Mouse (Mus musculus) heart, embryonic 15.5 days (tissue): ENCODE results near the gene Pou4f1. TPM values are rescaled to one million over a fixed set of nuclear protein-coding genes. Genes with fewer than 3 reads are reported as not detected.

ENCODE experiments used
- ATAC-seq: fragments of 200-750 bp; cut with Nextera tagmentation; replicated peaks from 2 replicates; pipeline ENCODE4 v1.8.0; 2017; ENCODE audit warnings: low read depth, moderate TSS enrichment; ENCODE audit not compliant: insufficient number of reproducible peaks, insufficient read depth, low FRiP score
- H3K27ac ChIP-seq: fragments of 300-500 bp; sonication (generic); 2 replicates; pipeline ENCODE4 v1.5.1; 2015; ENCODE audit warnings: mild to moderate bottlenecking, inconsistent platforms
- H3K27me3 ChIP-seq: fragments of 300-500 bp; sonication (generic); 2 replicates; pipeline ENCODE4 v1.6.1; 2015; ENCODE audit warnings: inconsistent platforms
- H3K36me3 ChIP-seq: fragments of 300-500 bp; sonication (generic); 2 replicates; pipeline ENCODE4 v1.6.1; 2015; ENCODE audit warnings: mild to moderate bottlenecking, inconsistent platforms
- H3K4me1 ChIP-seq: fragments of 300-500 bp; sonication (generic); replicated peaks from 2 replicates; pipeline ENCODE4 v1.6.1; 2015; ENCODE audit warnings: inconsistent platforms
- H3K4me2 ChIP-seq: fragments of 300-500 bp; sonication (generic); 2 replicates; pipeline ENCODE4 v1.6.1; 2015; ENCODE audit warnings: inconsistent platforms, mild to moderate bottlenecking, moderate library complexity
- H3K4me3 ChIP-seq: fragments of 300-500 bp; sonication (generic); 2 replicates; pipeline ENCODE4 v1.5.1; 2015; ENCODE audit warnings: mild to moderate bottlenecking, inconsistent platforms
- H3K9ac ChIP-seq: fragments of 300-500 bp; sonication (generic); 2 replicates; pipeline ENCODE4 v1.6.1; 2015; ENCODE audit warnings: mild to moderate bottlenecking, inconsistent platforms
- H3K9me3 ChIP-seq: fragments of 300-500 bp; sonication (generic); replicated peaks from 2 replicates; pipeline ENCODE4 v1.6.1; 2016; ENCODE audit warnings: inconsistent platforms
- WGBS: fragments of 180-500 bp; shearing (Covaris S2); methylation state at CpG from one replicate; pipeline ENCODE4 v1.1.7; 2015; ENCODE audit warnings: mixed read lengths; 5-methylcytosine and 5-hydroxymethylcytosine counted together
- polyA plus RNA-seq: library from polyadenylated mRNA; unstranded; fragments of >200 nt; fragmentation: Nextera tagmentation; extraction: Ambion mirVana; gene quantifications from 2 replicates; pipeline ENCODE4 v1.2.1, GENCODE M21; 2015

Gene Pou4f1
- polyA plus RNA-seq, 1 experiment from 2014 or later: 0.16 TPM

DNA sequence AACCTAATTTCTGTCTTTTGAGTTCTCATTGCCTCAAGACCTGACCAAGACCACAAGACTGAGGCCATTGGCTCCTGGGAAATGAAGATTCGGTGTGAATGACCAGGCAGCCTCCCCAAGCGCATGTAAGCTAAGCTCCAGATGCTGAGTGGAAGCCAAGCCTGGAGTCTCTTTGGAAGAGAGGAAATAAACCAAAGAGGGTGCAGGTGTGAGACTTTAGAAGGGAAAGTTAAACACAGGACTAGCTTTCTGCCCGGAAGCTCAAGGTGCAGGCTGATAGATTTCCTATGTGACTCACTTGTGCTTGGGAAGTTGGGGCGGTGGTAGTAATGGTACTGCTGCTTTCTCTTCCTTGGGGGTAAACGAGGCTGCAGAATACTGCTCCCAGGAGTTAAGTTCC lies 3.0 kb downstream of the Pou4f1 start:
- H3K27me3 ChIP-seq: peaks cover 95% of the 10 kb centered on the region
- H3K4me3 ChIP-seq: no peak overlapping the region
- peaks cover 37% of the 10 kb centered on the region for H3K4me1 ChIP-seq
- H3K9me3 ChIP-seq: no peaks in the 10 kb centered on the region
- H3K9ac ChIP-seq: no peak overlapping the region
- H3K27ac ChIP-seq: no peak overlapping the region
- ATAC-seq: no peak
- WGBS: 3% methylated on average over 5 of the region's 5 CpGs
- H3K36me3 ChIP-seq: no peaks in the 10 kb centered on the region
- H3K4me2 ChIP-seq: no peak overlapping the region

DNA sequence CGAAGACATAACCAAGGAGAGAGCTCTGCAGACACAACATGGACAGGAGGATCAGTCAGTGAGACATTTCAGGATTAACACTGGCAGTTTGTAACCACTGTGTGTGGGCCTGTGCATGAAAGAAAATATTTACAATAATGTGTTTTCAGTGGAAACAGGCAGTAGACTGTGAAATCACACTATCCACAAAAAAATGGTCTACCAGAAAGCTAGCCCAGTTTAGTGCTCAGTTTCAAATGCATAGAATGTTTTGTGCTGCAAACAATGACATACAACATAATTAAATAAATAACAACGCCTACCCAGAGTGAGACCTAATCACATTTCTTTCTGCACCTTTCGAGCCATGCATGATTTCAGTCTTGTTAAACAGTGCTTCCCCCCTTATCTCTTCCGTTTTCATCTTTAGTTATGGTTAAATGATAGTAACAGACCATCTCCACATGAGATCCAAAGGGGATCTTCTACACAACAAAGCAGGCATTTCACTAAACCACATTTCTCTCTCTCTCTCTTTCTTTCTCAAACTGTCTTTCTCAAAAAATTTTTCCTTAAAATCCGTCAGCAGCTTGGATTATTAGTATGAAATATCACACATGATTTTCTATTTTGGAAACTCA lies 4.1 kb downstream of the Pou4f1 start:
- no peak overlapping the region for H3K27ac ChIP-seq
- no peak overlapping the region for H3K9ac ChIP-seq
- peaks cover 37% of the 10 kb centered on the region for H3K4me1 ChIP-seq
- H3K36me3 ChIP-seq: no peaks in the 10 kb centered on the region
- no peak overlapping the region for H3K4me3 ChIP-seq
- H3K4me2 ChIP-seq: no peak overlapping the region
- ATAC-seq: no peak
- H3K27me3 ChIP-seq: peaks cover 95% of the 10 kb centered on the region
- H3K9me3 ChIP-seq: no peaks in the 10 kb centered on the region
- 7% methylated on average over 5 of the region's 5 CpGs for WGBS

DNA sequence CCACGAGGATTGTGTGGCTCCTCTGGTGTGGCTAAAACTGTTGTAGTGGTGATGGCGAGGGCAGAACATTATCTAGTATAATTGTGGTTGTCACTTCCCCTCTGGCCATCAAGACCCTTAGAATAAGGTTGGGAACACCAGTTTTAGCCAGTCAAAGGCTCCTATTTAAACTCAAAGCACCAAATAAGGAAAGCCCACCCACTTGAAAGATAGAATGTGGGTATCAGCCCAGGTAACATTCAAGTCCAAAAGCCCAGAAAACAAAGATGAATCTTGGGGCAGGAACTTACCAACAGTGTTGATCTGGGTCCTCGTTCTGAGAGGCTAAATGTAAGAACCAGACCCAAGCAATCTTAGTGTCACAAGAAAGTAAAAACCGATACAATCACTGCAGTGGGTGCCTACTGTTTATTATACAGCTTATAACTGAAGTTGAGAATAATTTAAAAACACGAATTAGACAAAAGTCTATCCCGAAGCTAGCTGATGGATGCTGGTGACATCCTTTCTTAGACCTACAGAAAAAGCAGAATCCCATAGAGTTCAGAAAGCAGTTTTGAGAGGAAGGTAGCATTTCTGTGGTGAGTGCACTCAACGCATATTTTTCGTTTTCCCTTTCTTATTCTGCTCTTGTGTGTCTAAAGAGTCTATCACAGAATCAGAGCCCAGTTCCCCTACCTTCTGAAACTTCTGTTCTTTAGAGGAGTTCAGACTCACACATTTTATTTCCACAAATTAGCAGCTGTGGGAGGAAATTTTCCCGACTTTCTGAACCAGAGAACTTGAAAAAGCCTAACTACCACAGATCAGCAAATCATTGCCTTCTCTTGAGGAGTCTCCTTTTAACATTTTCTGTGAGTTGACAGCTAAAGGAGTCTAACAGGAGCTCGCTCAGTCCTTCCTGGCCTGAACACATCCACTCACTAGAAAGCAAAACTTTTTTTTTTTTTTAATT lies 6.2 kb downstream of the Pou4f1 start:
- Histone ChIP-seq H3K36me3 (no peaks in the 10 kb centered on the region), H3K4me1 (peaks cover 20% of the 10 kb centered on the region), H3K9me3 (no peaks in the 10 kb centered on the region), H3K4me2 (no peak overlapping the region), H3K27me3 (peaks cover 93% of the 10 kb centered on the region), H3K27ac (no peak overlapping the region), H3K4me3 (no peak overlapping the region), H3K9ac (no peak overlapping the region)
- 3% methylated on average over 10 of the region's 10 CpGs for WGBS
- ATAC-seq: no peak

DNA sequence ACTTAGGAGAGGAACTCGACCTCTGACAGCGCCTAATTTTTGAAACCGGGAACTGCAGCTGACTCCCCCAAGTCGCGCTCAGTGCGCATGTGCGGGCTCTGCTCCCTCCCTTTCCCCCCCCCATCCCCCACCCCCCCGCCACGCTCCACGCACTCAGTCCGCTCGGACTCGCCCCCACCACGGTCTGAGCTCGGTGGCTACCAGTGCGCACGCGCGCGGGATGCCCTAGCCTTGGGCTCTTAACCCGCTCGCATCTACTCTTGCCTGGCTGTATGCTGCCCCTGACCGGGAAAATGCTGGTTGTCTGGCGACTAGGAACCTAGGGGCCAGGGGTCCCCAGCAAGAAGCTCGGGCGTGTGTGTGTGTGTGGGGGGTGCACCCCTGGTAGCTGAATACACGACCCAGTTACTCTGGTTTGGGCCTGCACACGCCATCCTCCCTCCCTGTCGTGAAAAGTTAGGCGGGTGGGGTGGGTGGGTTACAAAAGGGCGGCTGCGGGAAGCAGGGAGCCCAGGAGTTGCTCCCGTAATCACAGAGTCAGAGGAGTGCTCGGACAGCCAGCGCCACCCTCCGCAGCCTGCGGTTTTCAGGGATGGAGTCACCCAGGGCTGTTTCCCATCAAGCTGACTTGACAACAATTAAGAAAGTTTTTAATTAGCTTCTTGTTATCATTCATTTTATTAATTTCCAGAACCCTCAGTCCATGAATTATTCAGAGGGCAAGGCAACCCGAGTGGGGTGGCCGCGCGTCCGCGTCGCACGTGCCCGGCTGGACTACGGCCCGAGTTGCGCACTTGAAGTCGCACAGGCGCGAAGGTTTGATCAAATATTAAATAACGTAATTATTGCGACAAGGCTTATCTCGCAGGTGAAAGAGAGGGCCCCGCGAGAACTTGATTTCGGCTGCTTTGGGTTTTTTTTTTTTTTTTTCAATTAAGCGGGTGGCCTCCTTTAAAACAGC lies 7.2 kb downstream of the Pou4f1 start:
- WGBS: 2% methylated on average over 59 of the region's 59 CpGs
- no peak overlapping the region for H3K9ac ChIP-seq
- peaks cover 86% of the 10 kb centered on the region for H3K27me3 ChIP-seq
- H3K4me3 ChIP-seq: peak overlapping the region; percentile 26
- peak overlapping the region; percentile 42 for H3K4me2 ChIP-seq
- ATAC-seq: peak; percentile 43; the same call in 1 of the 2 replicates
- H3K36me3 ChIP-seq: no peaks in the 10 kb centered on the region
- no peaks in the 10 kb centered on the region for H3K9me3 ChIP-seq
- H3K27ac ChIP-seq: no peak overlapping the region
- peaks cover 10% of the 10 kb centered on the region for H3K4me1 ChIP-seq

DNA sequence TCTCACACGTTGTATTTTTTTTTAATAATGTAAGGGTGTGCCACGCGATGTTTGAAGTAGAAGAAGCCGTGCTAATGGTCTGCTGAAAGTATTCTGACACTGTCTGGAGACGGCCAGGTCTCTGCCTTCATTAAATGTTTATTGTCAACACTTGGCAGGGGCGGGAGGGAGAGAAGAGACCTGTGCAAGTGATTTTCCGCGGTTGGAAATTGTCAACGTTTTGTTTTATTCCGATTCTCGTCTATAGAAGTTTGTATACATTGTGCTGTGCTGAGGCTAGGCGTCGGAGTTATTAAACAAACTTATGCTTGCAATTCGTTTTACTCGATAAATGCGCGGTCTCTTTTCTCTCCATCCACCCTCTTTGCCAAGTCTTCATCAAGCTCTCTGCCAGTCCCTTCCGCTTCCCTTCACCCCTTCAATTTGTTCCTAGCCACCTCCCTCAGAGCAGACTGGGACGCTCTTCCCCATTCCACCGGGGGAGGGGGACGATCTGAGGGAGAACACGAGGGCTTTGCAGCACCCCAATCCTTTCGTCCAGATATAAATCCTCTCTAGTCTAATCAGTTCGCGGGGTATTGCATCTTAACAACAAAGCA lies 8.2 kb downstream of the Pou4f1 start:
- Histone ChIP-seq H3K36me3 (no peaks in the 10 kb centered on the region), H3K9me3 (no peaks in the 10 kb centered on the region), H3K4me1 (peaks cover 9% of the 10 kb centered on the region), H3K27me3 (peaks cover 83% of the 10 kb centered on the region), H3K27ac (no peak overlapping the region), H3K4me2 (no peak overlapping the region), H3K4me3 (no peak overlapping the region), H3K9ac (no peak overlapping the region)
- under 1% methylated on average over 25 of the region's 25 CpGs for WGBS
- ATAC-seq: no peak

DNA sequence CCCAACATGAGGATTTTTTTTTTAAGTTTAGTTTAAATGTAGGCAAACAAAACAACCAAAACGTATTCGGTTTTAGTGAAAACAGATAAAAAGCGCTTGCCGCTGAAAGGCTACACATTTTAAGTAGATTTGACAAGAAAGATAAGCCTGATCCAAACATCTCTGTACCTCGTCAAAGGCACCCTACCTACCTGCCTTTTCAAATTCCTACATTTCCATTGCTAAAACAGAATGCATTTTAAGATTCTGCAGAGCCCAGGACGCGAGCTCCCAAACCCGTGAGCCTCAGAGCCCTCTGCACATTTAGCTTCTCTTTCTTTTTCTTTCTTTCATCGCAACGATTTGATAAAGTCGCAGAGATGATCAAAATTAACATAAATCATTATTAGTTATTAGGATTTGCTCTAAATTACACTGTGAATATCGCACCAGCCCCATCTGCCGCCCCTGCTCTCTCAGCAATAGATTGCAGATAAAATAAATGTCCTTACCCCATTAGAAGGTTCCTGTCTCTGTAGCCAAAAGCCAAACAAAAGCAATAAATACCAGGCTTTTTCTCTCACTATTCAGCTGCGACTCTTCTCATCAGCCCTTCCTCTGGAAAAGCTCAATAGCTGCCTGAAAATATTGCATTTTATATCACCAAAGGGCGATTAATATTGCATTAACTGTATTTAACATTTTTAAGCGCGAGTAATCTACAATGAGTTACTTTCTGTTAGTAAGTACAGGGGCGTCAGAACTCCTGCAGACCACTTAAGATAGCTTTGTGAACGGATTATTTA lies 8.9 kb downstream of the Pou4f1 start:
- Histone ChIP-seq H3K9me3 (no peaks in the 10 kb centered on the region), H3K4me3 (no peak overlapping the region), H3K27ac (no peak overlapping the region), H3K9ac (no peak overlapping the region), H3K4me2 (no peak overlapping the region), H3K36me3 (no peaks in the 10 kb centered on the region), H3K4me1 (peaks cover 9% of the 10 kb centered on the region), H3K27me3 (peaks cover 82% of the 10 kb centered on the region)
- WGBS: 1% methylated on average over 19 of the region's 19 CpGs
- no peak for ATAC-seq

DNA sequence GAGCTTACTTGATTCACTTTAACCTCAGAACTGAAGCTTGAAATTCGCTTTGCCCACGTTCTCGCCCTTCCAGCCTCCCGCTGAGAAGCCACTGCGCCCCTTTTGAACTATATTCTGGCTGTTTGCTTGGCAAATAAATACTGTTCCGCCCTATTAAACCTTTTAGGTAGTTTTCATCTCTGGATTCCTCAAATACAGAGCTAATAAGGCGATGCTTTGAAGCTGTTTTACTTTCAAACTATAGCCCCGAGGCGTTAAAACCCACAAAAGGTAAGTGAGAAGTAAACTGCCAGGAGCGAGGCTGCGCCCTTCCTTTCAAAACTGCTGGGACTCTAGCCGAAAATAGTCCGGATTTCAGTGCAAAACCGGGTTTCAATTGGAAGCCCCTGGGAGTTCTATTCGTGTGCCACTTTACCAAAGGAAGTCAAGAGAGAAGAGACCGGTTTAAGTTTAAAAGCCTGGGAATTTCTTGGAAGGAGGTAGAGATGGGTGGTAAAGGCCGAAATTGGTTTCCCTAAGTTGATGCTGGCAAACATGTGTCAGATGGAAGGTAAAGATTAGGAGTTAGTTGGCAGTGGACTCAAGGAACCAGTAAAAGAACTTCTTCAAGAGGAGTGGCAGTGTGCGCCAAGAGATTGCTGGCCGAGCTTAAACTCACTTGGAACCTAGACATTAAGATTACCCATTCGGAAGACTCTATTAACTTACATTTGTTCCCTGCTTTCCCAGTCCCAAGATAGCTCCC lies 9.7 kb downstream of the Pou4f1 start:
- peaks cover 76% of the 10 kb centered on the region for H3K27me3 ChIP-seq
- 2% methylated on average over 20 of the region's 20 CpGs for WGBS
- no peak overlapping the region for H3K9ac ChIP-seq
- H3K36me3 ChIP-seq: no peaks in the 10 kb centered on the region
- H3K4me1 ChIP-seq: peaks cover 9% of the 10 kb centered on the region
- no peaks in the 10 kb centered on the region for H3K9me3 ChIP-seq
- no peak for ATAC-seq
- no peak overlapping the region for H3K4me2 ChIP-seq
- H3K4me3 ChIP-seq: no peak overlapping the region
- no peak overlapping the region for H3K27ac ChIP-seq

DNA sequence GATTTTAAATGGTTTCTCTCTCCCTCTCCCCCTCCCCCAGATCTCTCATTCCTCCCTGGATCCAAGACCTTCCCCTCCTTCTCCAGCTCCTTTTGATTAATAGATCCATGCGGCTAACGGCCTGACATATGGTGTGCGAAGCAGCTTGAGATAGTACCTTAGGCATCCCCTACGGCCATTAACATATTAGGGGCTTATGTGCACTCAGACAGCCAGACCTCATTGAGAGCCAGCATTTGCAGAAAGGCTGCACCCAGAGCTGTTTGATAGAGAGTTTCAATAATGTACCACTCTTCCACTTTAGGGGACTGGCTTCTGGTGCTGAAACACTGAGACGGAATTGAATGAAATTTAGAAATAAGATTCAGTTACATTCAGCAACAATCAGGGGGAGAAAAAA lies 10.8 kb downstream of the Pou4f1 start:
- H3K36me3 ChIP-seq: no peaks in the 10 kb centered on the region
- no peak for ATAC-seq
- peaks cover 9% of the 10 kb centered on the region for H3K4me1 ChIP-seq
- no peak overlapping the region for H3K27ac ChIP-seq
- WGBS: 5% methylated on average over 5 of the region's 5 CpGs
- H3K9ac ChIP-seq: no peak overlapping the region
- H3K9me3 ChIP-seq: no peaks in the 10 kb centered on the region
- peaks cover 79% of the 10 kb centered on the region for H3K27me3 ChIP-seq
- no peak overlapping the region for H3K4me2 ChIP-seq
- no peak overlapping the region for H3K4me3 ChIP-seq

DNA sequence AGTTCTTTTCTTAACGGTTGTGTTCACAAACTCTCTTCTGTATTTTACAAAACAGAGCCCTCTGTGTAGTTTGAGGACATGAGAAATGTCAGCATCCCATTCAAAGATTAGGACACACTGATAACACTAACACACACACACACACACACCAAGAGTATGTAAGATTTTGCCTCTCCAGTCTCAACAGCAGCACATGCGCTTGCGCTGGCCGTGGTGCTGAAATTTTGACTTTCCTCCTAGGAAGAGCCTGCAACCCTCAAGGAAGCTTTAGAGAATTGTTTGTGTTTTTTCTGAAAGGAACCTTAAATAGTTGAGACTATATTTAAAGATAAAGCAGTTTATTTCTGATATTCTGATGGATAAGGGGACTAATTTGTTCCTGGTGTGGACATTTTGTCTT lies 14.0 kb downstream of the Pou4f1 start:
- H3K36me3 ChIP-seq: no peaks in the 10 kb centered on the region
- no peak overlapping the region for H3K4me3 ChIP-seq
- no peaks in the 10 kb centered on the region for H3K4me1 ChIP-seq
- H3K9ac ChIP-seq: no peak overlapping the region
- no peak overlapping the region for H3K27ac ChIP-seq
- ATAC-seq: no peak
- H3K9me3 ChIP-seq: no peaks in the 10 kb centered on the region
- WGBS: 13% methylated on average over 4 of the region's 4 CpGs
- no peak overlapping the region for H3K4me2 ChIP-seq
- H3K27me3 ChIP-seq: peaks cover 52% of the 10 kb centered on the region

DNA sequence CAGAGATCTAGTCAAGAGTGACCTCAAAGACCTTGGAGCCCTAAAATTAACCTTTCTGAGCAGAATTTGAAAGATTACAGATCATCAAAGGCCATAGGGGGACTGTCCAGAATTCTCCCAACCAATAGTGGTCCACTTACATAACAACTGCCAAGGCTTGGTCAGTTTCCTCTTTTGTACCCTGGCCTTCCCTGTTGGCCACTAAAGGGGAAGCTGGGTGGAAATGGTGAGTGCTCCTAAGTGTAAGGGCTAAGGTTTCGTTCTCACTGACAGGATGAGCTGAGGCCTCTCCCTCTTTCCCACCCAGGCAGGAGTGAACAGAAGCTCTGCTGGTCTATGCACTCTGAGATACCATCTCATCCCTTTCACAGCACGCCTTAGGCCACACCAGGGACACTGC lies 33.5 kb downstream of the Pou4f1 start:
- no peak overlapping the region for H3K4me2 ChIP-seq
- no peaks in the 10 kb centered on the region for H3K36me3 ChIP-seq
- no peaks in the 10 kb centered on the region for H3K27me3 ChIP-seq
- H3K9ac ChIP-seq: no peak overlapping the region
- no peak overlapping the region for H3K27ac ChIP-seq
- H3K9me3 ChIP-seq: no peaks in the 10 kb centered on the region
- no peak for ATAC-seq
- WGBS: 43% methylated on average over 2 of the region's 2 CpGs
- H3K4me3 ChIP-seq: no peak overlapping the region
- H3K4me1 ChIP-seq: no peaks in the 10 kb centered on the region
